Mouse (Mus musculus) cerebellum, adult 2 months (tissue): Measurements from ENCODE around the gene H2-Q6.

Source experiments
- CTCF ChIP-seq: fragments of 200-500 bp; IDR thresholded peaks from 2 replicates; pipeline ENCODE4 v1.5.1; 2011; ENCODE audit warnings: low read depth, mild to moderate bottlenecking, control low read depth, low read length, moderate library complexity, borderline replicate concordance; ENCODE audit not compliant: insufficient read depth
- POLR2A ChIP-seq: fragments of 200-500 bp; IDR thresholded peaks from 2 replicates; pipeline ENCODE4 v1.6.1; 2011; ENCODE audit warnings: low read length, control low read depth, borderline replicate concordance; ENCODE audit not compliant: insufficient read depth

GRCm38 (mm10) chr17:35418772-35419171 is 5.9 kb upstream of the H2-Q6 start:
- no peak for TF ChIP-seq POLR2A
- no peak for TF ChIP-seq CTCF
